Mouse (Mus musculus): ENCODE results near the gene Ddx24. TPM values are rescaled to one million over a fixed set of nuclear protein-coding genes. Genes with fewer than 3 reads are reported as not detected.
"Not testable (repeated sequence)": the region's sequence is repeated elsewhere in the genome, so short reads cannot be mapped to it uniquely, and the experiment has no call there.

The Ddx24 gene
- 100 to 1,000 TPM; 211 to 223 TPM for total RNA-seq (2021)

DNA sequence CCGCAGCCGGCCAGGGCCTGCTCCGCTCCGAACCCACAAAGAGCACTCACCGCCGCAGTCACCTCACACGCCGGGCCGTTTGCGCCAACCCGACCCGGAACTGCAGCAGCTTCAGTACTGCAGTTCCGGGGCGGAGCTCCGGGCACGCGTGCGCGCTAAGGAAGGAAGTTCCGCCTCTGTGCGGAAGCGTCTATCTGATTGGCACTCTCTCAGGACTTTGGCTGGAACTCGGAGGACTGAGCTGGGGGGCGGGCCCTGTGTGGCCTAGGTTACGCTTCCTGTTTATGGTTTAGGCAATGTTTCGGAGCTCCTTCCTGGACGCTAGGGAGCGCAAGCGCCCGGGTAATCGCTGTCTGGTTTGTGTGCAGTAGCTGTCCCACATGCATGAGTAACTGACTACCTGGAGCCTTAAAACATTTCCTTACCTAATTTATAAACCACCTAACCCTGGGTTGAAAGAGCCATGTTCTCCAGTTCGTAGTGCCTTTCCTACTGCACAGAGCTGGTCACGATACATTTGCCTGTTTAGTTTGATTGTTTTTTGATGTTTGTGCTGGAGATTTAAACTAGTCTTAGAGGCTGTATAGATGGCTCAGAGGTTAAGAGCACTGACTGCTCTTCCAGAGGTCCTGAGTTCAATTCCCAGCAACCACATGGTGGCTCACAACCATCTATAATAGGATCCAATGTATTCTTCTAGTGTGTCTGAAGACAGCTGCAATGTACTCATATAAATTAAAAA, at the start of gene Ddx24:
TSS of gene Ddx24 (minus strand) at position 102 of the 742 bp plus-strand sequence.
- DNase-seq (ENCODE audit: extremely low spot score in 1 of 2, low spot score in 1 of 2) = peak; percentile 87 to 91

DNA sequence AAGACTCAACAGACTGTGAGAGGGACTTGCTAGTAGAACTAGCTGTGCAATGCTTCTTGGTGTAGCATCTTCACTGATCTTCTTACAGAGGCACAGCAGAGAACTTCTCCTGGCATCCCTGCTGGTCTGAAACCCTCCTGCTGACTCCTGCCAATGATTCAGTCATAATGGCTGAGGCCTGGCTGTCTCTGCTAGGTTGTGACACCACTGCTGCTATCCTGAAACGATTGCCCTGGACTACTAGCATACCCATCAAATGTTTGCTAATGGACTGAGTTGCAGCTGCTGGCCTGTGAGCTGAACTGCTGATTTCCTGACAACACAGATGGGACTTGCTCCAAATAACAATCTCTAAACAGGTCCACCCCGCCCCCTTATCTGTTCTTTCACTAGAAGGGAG, 48.9 kb upstream of the Ddx24 start:
- DNase-seq (ENCODE audit: extremely low spot score in 1 of 2, low spot score in 1 of 2) = no peak

DNA sequence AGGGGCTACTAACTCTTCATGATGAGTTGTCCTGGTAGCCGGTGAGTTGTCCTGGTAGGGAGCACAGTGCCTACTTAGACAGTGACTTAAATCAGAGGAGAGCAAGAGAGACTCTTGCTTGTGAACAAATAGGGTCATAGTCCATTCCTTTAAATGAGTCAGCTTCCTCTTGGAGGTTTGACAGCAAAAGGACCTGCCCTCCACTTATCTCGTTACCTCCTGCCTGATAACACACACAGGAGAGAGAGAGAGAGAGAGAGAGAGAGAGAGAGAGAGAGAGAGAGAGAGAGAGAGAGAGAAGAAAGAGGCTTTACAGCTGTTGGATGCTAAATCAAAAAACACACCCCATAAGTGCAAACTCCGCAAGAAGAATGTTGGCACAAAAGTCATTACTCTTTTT, 31.5 kb upstream of the Ddx24 start, which contains the start of gene Ifi27l2b:
TSS of gene Ifi27l2b (minus strand) at position 84 of the 400 bp plus-strand sequence.
- no peak for DNase-seq (ENCODE audit: extremely low spot score in 1 of 2, low spot score in 1 of 2)

DNA sequence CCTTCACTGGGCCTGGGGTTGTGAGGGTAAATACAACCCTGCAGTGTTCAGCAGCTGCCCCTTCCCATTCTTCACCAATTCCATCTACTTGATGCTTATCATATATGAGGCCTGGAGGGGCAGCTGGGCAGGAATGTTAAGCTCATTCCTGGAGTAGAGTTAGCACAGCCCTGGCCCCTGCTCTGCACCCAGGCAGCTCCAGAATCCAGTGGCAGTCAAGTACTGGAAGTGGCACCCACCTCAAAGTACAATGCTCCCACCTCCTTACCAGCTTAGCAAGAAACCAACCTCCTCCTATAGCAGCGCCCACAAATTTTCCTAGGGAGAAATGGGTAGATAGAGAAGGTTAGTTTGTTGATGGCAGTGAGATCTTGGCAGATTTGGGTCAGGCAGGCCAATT, 31.1 kb upstream of the Ddx24 start:
- DNase-seq (ENCODE audit: extremely low spot score in 1 of 2, low spot score in 1 of 2) = not testable (repeated sequence)

DNA sequence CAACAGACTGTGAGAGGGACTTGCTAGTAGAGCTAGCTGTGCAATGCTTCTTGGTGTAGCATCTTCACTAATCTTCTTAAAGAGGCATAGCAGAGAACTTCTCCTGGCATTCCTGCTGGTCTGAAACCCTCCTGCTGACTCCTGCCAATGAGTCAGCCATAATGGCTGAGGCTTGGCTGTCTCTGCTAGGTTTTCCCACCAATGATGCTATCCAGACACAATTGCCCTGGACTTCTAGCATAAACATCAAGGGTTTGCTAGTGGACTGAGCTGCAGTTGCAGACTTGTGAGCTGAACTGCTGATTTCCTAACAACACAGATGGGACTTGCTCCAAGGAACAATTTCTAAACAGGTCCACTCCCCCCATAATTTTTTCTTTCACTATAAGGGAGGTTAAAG, 27.7 kb upstream of the Ddx24 start:
- no peak for DNase-seq (ENCODE audit: extremely low spot score in 1 of 2, low spot score in 1 of 2)

DNA sequence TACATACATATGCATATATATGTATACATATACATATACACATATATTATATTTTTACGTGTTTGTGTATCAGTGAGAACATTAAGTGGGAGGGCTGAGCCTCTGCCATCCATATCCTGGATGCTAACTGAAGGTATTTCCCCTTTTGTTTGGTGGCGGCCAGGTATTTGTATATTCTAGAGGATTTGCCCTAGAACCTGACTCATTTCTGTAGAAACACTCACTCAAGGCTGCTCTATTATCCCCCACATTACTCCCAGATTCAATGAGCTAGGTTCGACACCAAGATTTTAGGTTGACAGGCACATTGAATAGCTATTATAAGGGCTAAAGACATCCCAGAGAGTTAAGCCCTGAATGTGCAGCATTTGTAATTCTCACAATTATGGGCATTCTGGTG, 19.4 kb upstream of the Ddx24 start:
- no peak for DNase-seq (ENCODE audit: extremely low spot score in 1 of 2, low spot score in 1 of 2)

DNA sequence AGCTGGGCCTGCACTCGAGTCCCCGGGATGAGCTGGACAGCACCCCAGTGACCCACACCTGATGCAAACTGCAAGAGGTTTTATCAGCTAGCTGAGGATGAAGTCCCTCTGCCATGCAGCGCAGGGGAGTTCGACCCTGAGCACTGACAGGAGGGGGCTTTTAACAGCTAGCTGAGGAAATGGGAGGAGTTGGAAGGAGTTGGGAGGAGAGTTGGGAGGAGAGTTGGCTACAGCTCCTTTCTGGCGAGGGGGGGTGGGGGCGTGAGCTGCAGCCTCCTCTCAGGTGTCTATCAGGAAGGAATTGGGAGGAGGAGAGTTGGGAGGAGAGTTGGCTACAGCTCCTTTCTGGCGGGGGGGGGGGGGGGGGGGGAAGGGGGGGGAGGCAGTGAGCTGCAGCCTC, 18.6 kb upstream of the Ddx24 start:
- DNase-seq (ENCODE audit: extremely low spot score in 1 of 2, low spot score in 1 of 2) = not testable (repeated sequence)

DNA sequence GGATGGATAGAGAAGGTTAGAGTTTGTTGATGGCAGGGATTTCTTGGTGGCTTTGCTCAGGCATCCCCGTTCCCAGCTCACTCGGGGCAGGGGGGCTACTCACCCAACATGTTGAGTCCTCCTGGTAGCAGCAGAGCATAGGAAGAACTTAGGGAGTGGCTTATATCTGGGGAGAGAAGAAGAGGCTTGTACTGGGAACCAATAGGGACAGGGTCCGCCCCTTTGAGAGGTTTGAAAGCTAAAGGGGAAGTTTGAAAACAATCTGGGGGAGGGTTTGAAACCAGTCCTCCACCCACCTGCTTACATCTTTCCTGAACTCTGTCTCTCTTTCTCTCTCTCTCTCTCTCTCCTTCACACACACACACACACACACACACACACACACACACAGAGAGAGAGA, 17.9 kb upstream of the Ddx24 start, which contains the start of gene Ifi27l2a:
TSS of gene Ifi27l2a (minus strand) at position 157 of the 400 bp plus-strand sequence.
- no peak for DNase-seq (ENCODE audit: extremely low spot score in 1 of 2, low spot score in 1 of 2)

DNA sequence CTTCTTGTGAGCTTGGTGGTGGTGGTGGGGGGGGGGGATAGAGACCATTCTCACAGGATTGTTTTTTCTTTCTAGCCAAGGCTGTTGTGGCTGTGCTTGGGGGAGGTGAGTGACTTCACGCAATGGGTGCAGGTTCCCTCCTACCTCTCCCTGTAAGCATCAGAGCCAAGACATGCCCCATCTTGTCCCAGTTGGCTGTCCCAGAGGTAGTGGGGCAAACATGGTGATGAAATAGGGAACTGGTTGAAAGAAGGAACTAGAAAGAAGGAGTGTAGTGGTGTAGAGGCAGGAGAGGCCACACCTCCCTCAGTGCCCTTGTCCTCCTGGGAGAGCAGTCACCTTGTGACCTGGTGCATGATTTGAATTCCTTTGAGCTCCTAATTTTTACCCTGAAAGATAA, 12.0 kb upstream of the Ddx24 start:
- no peak for DNase-seq (ENCODE audit: extremely low spot score in 1 of 2, low spot score in 1 of 2)

DNA sequence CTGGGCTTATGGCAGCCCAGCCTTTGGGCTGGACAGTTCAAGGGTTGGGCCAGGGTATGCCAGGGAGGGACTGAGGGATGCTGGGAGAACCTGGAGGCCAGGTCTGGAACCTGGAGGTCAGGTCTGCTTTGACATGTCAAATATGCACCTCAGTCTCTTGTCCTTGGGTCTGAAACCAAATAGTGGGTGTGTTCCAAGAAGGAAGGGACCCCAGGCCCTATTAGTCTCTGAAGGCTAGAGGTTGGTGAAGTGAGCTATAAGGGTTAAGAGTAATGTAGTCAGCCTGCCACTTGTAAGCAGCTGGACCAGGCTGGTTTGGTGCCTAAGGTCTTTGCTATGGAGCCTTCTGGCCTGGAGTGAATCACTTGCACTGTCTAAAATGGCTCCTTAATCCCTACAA, 9.2 kb upstream of the Ddx24 start:
- no peak for DNase-seq (ENCODE audit: extremely low spot score in 1 of 2, low spot score in 1 of 2)

DNA sequence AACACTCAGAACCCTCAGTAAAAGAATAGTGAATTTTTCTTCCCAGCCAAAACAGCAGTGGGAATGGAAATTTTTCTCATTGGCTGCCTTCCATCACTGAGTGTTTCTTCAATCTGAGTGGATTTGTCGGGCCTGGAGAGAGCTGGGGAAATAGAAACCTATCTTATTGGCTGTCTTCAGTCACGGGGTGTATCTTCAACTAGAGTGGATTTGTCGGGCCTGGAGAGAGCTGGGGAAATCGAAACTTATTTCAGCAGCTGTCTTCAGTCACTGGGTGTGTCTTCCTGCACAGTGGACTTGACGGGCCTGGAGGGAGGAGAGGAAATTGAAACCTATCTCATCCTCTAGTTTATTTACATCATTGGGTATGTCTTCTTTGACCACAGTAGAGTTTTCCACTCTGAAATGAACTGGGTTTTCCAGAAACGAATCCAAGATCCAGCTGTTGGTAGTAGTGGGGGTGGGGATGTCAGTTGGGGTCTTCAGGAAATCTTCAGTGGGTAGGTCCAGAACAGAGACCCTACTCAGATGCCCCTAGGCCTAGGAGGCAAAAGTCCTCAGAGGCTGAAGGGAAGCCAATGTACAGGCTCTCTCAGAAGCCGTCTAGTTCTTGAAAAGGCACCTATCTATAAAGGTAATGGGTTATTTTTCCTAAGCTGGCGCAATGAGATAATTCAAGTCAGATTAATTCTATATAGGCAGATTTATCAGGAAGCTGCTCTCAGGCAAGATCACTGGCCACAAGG, 8.5 kb upstream of the Ddx24 start, which contains the start of gene Ifi27:
TSS of gene Ifi27 (plus strand) at position 226 of the 746 bp plus-strand sequence.
- peak in 1 of 2 experiments; percentile 11 for DNase-seq (ENCODE audit: extremely low spot score in 1 of 2, low spot score in 1 of 2)

DNA sequence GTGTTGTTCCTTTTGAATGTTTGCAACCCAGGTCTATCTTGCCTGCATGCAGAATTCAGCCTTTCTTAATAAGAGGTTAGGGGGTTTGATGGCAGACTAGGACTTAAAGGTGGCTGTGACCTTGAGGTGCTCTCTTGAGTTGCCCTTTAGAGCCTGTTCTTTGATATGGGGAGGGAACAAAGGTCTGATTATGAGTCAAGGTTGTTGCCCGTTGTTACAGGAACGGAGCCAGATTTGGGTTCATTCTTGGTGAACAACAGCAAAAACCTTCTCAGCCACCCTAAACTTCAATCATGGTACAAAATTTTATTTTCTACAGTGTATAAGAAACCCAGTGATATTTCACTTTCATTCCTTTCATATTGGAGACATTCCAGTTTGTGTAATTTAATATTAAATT, 7.8 kb upstream of the Ddx24 start:
- DNase-seq (ENCODE audit: extremely low spot score in 1 of 2, low spot score in 1 of 2) = no peak

DNA sequence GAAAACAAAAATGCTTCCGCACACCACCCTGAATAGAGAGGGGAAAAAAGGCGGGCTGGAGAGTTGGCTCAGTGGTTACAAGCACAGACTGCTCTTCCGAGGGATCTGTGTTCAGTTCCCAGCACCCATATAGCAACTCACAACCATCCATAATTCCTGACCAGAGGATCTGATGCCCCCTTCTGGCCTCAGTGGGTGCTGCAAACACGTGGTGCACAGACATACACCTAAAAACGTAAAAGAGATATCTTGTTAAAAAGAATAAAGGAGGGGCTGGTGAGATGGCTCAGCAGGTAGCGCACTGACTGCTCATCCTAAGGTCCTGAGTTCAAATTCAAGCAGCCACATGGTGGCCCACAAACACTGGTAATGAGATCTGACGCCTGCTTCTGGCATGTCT, 1.1 kb upstream of the Ddx24 start:
- no peak for DNase-seq (ENCODE audit: extremely low spot score in 1 of 2, low spot score in 1 of 2)

DNA sequence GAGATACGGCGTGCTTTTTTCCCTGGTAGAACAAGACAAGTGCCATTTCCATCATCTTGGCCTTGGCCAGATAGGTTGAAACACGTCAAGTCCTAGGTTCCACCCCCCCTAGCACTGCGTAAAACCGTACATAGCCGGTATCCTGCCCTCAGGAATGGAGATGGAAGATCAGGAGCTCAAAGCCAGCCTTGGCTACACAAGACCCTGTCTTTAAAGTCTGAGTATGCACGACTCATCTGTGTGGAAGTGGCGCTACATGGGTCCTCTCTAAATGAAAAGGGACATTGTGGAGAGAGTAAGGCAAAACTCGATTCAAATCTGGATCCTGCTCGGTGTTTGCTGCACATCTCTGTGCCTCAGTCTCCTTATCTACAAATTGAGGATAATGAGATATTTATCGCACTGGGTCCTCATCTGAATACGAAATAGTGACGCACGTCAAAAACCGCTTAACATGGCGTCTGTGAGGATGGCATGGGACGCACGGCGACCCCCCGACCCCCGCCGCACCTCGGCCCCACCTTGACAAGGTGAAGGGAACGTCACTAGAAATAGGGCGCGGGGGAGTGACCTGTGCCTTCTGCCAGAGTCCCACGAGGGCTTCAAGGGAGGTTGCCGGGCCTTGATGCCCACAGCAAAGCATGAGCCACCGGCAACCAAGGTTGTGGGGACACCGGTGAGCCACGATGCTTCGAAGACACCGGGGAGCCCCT, 458 bp downstream of the Ddx24 start:
- no peak for DNase-seq (ENCODE audit: extremely low spot score in 1 of 2, low spot score in 1 of 2)

DNA sequence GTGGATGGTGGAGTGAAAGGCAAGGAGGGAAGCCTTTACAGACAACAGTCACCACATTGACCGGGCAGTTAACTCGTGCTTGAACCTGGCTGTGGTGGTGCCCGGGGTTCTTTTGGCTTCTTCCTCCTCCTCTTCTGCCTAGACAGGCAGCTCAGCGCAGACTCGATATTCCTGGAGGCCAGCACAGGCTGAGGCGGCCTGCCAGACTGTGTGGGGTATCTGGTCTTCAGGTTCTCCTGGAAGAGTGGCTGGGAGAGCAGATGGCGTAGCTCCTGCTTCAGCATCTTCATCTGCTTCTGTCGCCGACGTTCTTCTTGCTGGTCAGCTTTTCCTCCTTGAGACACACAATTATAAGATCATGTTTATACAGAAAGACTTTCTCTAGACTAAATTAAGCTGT, 17.5 kb downstream of the Ddx24 start:
- no peak for DNase-seq (ENCODE audit: extremely low spot score in 1 of 2, low spot score in 1 of 2)

DNA sequence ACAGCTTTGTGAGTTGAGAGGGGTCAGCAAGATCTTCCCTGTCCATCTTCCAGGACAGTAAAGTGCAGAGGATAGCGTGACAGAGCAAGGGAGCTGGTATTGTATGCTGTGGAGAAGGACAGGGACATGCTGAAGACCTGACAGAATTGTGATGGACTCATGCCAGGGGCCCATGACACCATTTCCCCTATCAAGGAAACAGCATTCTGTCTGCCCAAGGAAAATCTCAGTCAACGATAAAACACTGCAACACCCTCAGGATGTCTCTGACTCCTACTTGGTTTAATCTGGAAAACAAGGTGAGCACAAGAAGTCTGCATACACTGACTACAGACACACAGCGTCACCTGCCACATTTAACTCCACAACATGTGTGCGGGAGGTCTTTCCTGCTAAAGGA, 17.9 kb downstream of the Ddx24 start, which contains the start of gene 9330161L09Rik:
TSS of gene 9330161L09Rik (minus strand) at position 101 of the 400 bp plus-strand sequence.
- DNase-seq (ENCODE audit: extremely low spot score in 1 of 2, low spot score in 1 of 2) = no peak

DNA sequence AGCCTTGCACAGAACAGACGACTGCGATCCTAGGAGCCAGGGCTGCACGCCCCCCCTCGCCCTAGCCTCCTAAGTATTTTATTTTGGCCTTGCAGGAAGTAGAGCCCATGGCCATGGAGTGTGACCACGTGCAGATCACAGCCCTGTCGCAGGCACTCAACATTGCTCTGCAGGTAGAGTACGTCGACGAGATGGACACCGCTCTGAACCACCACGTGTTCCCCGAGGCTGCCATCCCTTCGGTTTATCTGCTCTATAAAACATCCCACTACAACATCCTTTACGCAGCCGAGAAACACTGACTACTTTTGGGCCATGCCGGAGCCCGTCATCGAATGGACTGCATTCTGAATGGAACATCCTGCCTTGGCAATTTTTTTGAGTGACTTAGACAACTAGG, 21.5 kb downstream of the Ddx24 start:
- DNase-seq (ENCODE audit: extremely low spot score in 1 of 2, low spot score in 1 of 2) = no peak

DNA sequence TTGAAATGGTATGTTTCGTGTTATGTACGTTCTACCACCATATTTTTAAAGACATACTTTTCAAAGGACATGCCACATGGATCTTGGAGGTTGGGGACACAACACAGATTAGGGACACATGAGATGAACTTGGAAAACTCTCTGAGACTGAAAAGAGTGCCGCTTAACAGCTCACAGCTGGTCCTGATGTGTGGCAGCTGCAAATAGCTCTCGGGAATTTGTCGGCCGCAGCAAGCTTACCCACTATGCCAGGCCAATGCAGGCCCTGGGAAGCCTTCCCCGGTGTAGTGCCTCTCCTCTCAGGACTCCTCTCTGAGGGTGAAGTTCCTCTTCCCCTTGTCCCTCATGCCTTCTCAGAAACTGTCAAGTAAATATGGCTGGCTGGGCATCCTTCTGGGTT, 28.9 kb downstream of the Ddx24 start:
- DNase-seq (ENCODE audit: extremely low spot score in 1 of 2, low spot score in 1 of 2) = no peak

DNA sequence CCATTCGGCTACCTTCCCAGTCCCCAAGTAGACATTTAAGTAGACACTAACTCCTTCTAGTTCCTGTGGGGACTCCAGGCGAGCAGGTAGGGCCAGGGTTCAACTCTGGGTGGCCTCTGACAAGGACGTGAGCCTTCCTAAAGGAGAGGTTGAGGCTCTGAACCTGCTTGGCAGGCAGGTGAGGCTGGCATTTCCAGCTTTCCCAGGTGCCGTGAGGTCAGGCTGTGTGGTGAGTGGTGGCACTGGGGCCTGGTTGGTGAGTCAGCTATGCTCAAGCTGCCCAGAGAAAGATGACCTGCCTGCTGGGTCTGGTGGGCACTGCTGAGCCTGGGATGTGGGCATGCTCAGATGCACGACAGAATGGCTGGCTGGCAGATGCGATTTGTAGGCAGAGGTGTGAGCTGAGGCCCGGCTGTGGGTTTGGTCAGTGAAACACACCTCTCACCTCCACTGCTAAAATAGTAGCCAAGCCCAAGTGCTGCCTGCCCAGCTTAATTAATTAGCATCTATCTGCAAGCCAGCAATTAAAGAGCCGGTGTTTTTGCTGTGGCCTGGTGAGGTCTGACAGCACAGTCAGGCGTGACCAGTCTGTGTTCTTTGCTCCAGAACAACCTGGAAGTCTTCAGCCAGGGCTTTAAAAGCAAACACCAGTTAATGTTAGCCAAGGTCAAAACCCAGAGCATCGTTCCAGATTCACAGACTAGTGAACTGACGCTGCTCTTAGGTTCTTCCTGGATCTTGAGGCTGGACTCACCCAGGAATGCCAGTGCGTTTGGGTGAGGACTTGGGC, 29.9 kb downstream of the Ddx24 start:
- no peak for DNase-seq (ENCODE audit: extremely low spot score in 1 of 2, low spot score in 1 of 2)

DNA sequence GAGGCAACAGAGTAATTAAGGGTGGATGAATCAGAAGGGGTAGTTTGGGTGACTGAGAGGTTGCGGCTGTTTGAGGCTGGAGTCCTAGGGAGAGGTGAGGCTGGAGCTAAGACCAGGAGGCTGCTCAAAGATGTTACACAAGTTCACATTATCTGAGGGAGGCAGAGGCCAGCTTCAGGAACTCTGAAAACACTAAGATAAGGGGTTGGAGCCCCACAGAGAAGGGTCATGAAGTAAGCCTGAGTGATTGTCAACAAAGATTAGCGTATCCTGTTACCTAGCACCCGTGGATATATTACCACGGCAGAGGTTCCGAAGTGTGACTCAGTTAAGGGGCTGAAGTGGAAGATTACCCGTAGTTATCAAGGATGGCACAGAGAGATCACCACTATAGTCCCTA, 32.1 kb downstream of the Ddx24 start:
- DNase-seq (ENCODE audit: extremely low spot score in 1 of 2, low spot score in 1 of 2) = no peak

Measured in layer of hippocampus, postnatal 25 days (tissue).